Mouse (Mus musculus) spleen, adult 12 weeks (tissue): ENCODE measurements at regions not wholly inside any gene's neighbourhood (a gene's known extent, or its start where the extent isn't known, plus 50 kb on each side); places are given as distances from the start of the nearest gene placed in this dataset.

Source experiments
- DNase-seq: peaks from one replicate; pipeline ENCODE4 v3.0.0; 2022; ENCODE audit warnings: low spot score

DNA sequence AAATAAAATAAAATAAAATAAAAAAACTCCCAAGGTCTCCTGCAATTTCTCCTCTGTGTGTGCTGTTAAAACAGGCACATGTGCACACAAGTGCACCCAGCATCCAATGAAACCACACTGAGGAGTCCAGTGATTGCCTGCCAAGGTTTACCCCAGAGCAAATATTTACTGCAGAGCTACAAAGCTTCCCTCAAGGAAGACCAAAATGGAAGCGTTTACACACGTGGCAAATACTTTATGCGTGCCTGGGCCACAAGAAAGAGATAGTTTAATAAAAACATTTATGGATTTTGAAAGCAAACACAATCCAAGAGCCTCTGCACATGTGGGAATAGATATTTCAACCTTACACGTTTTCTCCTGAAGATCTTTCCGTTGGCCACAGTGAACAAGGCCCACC is 265.4 kb upstream of the Nfe2l3 start:
- no peak for DNase-seq

DNA sequence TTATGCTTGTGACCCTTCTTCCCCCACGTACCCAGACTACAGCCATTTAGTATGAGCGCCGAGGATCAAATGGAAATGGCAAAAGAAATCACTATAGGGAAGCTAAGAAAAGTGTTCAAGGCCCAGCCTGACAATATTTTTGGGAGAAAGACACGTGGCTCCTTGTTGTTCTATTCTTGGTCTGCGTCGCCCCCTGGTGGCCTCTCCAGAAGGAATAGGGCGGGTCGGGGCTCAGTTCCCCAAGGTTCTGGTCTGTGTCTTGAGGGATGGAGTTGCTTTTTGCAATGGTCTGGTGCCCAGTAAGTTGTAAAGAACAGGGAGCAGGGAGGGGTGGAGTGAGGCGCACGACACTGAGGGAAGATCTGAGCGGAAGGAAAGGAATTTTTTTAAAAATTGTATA is 264.4 kb upstream of the Nfe2l3 start:
- DNase-seq, result peak; percentile 42

DNA sequence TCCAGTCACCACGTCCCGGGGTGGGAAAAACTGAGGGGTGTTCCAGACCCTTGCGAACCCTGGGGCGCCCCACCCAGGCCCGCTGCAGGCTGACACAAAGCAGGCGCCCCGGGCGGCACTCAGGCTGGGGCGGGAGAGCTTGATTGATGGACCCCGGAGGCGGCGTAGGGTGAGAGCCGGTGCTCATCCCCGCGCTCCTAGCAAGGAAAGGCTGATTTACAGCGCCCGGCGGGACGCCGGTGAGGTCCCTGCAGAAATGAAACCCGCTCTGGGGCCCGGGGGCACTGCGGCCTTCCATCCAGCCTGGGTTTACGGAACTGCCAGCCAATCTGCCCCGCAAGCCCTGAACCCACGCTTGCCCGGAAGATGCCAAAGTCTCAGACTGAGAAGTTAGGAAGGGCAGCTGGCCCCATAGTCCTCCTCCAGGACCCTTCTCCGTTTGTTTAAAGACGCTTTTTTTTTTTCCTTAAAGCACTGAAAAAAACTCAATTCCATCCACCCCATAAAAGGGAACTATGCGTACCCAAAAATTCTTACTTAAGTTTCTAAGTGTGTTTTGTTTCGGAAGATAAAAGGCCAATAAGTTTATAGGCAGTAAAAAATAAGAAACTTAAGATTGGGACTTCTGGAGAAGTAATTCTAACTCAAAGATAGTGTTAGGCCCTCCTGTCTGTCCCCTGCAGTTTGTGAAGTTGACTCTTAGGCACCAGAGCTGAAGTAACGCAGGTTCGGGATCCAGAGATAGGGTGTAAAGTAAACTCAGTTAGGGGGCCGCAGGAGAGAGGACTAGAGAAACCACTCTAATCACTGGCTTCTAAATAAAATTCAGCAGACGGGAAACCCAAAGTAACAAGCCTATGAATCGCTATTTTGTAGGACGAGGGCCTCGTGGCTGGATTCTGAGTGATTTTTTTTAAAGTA is 263.4 kb upstream of the Nfe2l3 start:
- no peak for DNase-seq

DNA sequence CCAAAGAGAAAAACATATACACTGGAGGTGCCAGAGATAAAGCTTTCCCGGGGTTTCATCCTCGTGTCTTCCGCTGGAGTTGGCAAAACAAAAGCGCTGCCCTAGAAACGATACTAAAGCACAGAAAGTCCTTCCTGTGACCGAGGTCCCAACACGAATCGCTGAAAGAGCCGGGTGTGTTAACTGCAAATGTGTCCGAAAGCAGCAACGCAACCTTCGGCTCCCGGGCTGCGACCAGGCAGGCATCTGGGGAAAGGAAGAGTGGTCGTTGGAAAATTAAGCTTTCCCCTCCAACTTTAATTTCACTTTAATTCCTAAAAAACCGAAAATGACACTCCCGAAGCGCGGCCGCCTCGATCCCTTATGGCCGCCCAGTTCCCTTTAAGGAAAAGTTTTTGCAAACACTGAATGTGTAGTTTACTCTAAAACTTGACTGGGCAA is 262.5 kb upstream of the Nfe2l3 start:
- no peak for DNase-seq

DNA sequence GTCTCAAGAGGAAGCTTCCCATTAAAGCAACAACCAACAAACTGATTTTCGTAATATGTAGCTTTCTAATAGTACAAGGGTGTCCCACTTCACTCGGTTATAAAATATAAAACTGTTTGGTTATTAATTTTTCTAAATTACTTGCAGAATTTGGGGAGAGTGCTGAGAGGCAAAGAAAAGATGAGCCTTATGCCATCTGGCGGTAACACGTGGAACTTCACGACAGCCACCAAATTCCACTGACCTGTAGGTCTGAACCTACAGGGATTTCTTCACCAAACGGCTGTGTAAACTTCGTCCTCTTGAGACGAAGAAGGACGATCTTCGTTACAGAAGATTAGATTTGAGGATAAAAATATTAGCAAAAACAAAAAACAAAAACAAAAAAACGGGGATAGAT is 262.1 kb upstream of the Nfe2l3 start:
- DNase-seq, result no peak

DNA sequence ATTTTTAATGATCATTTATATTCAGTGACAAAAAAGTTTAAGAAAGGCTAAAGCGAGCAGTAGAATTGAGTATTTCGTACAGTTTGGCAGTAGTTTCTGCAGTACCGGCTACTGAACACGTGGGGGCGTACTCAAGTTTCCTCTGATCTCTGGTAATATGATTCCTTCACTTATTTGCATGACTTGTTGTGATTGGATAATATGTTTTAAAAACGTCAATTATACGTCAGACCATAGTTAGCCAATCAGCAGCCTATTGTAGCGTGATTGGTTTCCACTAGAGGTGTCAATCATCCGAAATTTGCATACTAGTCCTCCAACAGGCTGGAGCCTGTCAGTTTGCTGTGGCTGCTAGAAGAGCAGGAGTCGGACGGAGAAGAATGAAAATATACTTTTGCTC is 261.6 kb upstream of the Nfe2l3 start:
- DNase-seq, result no peak

DNA sequence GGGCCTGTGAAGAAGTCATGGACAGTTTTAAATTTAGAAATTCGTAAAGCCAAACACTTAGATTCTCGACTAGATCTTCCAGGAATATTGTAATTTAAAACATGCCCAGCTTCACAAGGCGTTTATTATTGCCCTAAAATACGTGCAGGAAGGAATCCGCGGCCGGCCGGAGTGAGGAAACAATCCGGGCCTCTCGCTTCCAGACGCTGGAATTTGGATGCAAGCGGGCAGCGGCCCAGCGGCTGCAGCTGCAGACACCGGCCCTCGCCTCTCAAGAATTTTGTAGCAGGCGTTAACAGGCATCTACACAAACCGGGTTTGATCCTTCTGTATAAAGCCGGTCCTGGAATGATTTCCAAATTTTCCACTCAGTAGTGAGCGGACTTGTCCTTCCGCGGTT is 260.7 kb upstream of the Nfe2l3 start:
- no peak for DNase-seq

DNA sequence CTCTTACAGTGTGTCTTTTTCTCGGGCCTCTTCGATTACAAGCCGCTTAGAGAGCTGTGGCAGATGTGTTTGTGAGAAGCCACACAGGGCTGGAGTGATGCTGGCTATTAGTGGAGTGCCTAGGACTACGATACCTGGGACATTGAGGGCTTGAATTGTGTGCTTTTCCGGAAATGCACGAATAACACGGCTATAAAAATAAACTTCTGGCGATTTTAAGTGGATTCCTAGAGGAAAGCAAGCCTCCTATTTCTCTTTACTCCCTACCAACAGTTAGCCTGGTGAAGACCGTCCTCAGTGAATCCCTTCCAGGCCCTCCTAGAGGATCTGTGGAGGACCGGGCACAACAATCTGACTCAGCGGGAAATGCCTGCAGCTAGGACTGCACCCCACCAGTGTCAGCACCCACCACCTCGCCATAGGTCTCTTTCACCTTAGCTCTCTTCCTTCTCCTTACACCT is 260.1 kb upstream of the Nfe2l3 start:
- DNase-seq, result no peak

DNA sequence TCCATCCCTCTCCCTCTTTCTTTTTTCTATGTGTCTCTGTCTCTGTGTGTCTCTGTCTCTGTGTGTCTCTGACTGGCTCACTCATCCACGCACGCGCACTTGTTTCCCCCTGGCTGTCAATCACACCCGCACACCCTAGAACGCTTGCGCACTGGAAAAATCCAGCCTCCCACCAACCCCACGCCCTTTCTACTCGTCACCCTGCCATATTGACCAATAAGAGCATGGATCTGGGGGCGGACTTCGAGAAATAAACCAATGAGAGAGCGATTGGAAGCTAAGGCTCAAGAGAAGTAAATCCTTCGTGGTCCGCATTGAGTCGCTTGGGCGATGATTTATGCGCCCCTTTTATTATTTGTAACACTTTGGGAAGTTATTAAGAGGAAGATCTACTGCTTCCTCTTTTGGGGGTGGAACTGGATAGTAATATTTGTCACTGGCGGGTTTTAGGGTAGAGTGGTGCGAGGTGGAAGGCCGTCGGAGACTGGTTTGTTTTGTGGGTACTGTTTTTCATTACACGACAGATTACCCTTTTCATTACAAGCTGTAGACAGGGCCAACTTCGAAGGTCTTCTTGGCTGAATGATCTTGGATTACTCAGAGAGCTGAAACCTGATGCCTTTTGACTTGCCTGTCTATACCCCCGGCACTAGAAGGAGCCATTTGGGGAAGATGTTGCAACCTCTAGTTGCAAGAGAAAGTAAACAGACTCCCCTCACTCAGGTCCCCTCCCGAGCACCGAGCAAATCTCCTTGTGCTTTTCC is 259.4 kb upstream of the Nfe2l3 start:
- DNase-seq, result no peak

DNA sequence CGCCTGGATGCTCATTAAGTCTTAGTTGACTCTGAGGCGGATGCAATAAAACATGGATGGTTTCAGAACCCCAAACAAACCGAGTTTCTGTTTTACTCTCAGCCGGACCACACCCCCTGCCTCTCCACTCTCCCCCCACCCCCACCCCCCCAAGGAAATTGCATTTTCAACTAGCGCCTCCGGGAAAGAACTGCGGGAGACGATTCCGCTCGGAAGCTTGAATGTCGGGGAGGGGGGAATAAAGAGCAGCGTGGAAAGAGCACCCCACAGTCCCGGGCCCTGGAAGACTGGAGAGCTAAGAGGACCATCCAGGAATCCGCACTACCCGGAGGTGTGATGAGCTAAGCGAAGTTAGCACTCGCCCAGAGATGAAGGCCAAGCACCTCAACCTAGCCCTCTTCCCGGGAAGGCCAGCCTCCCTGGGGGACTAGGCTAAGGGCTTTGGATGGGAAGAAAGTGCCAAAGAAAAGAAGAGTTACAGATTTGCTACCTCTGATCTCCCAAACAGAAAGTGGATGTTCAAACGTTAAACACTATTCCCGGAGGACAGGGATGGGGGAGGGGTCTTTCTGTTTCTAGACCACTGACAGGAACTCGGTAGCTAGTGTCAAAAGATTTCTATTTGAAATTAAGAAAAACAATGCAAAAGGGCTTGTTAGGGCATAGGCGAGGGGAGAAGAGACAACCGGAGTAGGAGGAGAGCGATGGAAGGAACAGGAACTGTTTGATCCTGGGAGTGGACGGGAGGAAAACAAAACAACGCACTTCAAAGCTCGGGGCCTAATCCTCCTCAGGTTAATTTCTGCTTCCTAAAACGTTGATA is 258.6 kb upstream of the Nfe2l3 start:
- DNase-seq, result no peak

DNA sequence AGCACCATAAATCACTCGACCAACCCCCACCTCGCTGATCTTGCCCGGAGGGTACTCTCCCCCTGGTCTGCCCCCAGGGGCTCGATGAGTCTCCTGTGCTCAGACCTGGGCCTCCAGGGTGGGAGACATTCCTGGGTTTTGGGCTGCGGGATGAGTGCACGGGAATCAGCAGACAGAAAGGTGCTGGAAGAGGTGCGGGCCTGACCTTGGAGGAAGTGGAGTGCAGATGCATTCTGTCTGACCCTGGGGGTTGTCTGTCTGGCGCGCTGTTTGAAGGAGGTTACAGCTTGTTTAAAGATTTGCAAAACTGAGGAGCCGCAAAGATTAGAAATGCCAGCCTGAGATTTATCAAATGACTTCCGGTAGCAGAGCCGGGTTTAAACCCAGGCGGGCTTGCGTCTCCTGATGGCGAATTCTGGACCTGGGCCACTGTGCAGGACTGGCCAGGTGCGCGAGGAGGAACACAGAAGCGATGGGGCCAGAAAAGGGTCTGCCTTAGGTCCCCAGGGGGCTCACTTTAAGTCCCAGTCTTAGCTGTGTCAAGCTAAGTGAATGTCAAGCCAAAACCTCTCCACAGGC is 257.9 kb upstream of the Nfe2l3 start:
- DNase-seq, result no peak

DNA sequence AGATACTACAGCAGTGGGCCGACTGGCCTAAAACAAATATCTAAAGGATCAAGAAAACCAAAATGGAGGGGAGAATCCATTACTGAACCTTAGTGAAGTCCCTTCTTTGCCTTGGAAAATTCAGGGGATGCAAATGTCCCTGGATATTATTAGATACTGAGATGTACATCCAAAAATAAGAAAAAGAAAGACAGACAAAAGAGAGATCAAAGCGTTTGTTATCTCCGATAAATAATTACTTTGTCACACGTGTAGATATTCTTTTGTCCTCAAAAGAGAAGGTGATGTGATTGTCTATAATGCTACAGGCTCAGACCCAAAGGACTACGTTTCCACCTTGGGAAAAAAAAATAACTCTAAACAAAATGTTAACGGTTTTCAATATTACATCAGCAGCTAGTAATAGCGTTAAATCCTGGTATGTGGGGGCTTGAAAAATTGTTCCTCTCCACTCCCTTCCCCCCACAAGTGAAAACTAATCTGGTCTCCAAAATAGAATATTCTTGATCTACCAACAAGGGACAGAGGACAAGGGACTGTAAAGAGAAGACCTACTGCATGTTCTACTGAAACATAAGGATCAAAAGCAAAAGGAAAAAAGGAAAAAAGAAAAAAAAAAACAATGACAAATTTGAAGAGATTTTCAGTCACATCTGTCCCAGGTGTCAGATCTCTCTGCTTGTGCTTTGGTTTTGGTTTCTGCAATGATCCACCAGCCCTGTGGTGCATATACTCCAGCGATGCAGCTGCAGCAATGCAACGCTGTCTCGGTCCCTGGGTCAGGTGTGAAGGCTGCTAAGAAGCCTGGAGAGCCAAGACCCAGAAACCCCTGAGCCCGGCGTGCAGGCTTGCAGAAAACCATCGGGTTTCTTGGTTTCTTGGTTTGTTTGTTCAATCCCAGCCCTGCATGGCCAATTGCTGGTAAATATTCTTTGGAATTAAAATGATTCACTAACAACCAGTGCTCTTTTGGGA is 256.6 kb upstream of the Nfe2l3 start:
- DNase-seq, result no peak

DNA sequence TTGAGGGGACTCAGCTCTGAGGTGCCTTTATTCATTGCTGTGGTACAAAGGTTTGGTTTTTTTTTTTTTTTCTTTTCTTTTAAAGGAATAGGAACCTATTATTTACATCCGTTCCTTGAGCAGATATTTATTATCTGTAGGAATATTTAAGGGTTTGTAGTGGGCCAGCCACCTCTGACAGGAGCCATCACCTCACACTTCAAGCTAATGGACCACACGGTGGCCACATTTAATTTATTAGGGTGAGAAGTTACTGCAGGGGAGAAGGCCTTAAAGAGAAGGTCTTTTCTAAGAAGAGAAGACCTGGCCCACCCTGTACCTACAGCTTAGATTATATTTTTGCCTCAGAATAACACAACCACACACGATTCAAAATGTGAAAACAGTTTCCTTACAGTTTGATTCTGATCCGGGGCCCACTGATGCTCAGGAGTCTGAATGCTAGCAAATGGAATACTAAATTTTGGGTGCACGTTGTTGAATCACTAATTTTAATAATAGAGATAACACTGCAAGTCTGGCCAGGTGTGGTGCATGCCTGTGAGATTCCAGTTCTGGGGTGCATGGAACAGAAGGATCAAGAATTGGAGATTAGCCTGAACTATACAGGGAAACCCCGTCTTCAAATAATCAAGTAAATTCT is 255.6 kb upstream of the Nfe2l3 start:
- DNase-seq, result no peak

DNA sequence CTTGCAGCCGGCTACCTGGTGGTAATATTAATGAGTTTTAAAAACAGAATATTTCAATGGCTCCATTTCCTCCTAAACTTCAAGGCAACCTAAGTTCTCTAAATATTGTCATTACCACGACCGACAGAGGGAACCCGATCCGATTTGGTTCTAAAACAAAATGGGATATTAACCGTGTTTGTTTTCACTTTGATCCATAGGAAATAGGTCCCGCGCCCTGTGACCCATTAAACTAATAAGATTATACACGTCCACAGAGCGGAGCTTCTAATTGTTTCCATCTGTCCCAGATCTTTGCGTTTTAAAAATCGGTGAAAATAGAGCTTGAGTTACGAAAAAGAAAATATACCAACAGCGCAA is 254.8 kb upstream of the Nfe2l3 start:
- DNase-seq, result no peak

DNA sequence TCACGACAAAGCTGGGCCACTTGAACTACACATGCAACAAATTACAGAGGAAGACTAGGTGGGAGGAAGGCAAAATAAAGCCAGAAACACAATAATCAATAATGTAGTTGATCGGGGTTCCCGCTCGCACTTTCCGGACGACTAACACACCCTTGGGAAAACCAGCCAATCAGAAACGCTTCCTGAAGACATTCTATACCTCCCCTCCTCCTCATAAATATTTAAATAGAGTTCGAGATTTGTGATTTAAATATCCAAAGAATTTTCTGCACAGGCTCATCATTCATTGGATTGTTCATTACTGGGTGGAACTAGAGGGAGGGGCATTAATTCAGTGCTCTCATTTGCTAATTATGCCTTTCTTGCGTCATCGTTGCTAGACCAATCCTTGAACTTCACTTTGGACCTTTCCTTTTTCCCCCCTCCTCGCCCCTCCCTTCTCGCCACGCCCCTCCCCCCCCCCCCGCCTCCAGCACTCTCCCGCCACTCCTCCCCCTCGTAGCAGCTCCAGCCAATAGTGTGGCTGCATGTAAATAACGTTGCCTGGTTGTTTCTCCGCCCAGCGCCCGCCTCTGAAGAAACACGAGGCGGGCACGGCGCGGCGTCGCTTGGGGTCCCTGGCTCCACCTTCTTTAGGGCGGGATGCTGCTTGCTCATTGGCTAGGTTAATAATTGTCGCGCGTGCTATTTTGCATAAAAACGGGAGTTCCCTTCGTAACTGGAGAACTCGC is 254.2 kb upstream of the Nfe2l3 start:
- DNase-seq, result no peak

DNA sequence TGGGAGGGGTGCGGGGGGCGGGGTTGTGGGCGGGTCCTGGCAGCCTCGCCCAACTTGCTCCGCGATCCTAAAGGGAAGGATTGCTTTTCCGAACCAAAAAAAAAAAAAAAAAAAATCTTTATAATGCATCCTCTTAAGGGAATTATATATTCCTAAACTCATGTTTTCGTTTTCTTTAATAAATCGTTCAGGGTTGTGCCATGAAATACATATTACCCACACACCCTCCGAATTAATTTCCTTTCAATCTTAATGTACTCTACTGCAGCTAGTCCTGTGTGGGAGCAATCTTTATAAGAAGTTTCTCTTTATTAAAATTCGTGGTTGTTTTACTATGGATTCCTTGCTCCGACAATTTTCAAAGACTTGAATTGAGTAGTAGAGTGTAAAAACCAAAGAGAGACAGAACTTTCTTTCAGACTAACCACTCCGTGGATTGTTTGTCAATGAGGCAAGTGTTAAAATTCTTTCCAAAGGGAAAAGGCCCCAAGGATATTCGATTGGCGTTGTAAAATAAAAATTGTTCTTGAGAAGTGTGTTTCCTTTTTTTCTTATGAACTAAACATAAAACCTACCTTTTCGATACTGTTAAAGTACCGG is 253.6 kb upstream of the Nfe2l3 start:
- no peak for DNase-seq

DNA sequence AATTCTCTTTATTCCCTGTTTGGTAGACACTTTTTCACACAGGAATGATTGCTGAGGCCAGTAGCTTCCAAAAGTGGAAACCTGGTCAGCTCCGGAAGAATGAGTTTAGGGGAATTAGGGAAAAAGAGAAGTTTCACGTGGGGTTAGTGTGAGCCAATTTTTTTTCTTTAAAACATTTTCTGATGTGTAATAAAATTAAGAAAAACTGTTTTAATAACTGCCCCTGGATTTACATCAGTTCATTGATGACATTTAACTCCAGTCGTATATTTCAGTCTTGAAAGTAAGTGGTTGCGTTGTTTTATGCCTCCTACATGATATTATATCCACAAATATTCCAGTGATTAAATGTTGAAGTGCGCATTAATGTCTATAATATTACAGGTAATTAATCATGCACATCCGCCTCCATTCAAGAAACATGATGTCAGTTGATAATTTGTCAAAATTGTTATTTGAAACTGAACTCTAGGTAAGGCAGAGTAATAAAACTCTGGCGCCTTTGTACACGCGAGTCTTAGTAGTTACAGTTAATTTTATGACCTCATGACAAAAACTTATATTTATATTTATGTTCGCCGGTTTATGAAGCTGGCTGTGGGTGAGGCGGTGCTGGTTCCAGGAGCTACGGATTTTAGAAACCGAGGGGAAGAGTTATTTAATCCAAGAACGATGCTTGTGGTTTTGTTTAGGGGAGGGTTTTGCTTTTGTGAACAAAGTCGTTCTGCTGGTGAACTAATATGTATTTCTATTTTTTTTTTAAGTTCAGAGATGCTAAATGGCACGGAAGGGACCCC is 252.5 kb upstream of the Nfe2l3 start:
- no peak for DNase-seq
